Mouse (Mus musculus) megakaryocyte, embryonic 14.5 days (primary cell): Measurements from ENCODE around the gene Mrps35.

Experiments used
- FLI1 ChIP-seq: IDR thresholded peaks from 2 replicates; pipeline ENCODE4 v1.6.1; 2012; ENCODE audit warnings: low read length, inconsistent platforms, mixed read lengths
- GATA1 ChIP-seq: IDR thresholded peaks from 3 replicates; pipeline ENCODE4 v1.6.1; 2012; ENCODE audit warnings: mixed read lengths, low read length, inconsistent platforms, borderline replicate concordance

GRCm38 (mm10) chr6:147051666-147052065 is 9.1 kb downstream of the Mrps35 start:
- no peak for TF ChIP-seq GATA1
- TF ChIP-seq FLI1: no peak
